Mouse (Mus musculus) limb, embryonic 14.5 days (tissue): ENCODE measurements at regions not wholly inside any gene's neighbourhood (a gene's known extent, or its start where the extent isn't known, plus 50 kb on each side); places are given as distances from the start of the nearest gene placed in this dataset.

Experiments
- ATAC-seq: fragments of 200-750 bp; cut with Nextera tagmentation; 2 replicates; pipeline ENCODE4 v1.8.0; 2017; ENCODE audit warnings: low read depth, moderate number of reproducible peaks, moderate TSS enrichment; ENCODE audit not compliant: low FRiP score
- DNase-seq: peaks from one replicate; pipeline ENCODE4 v3.0.0-alpha.2; 2015; ENCODE audit warnings: low spot score
- H3K27ac ChIP-seq: fragments of 300-500 bp; sonication (generic); replicated peaks from 2 replicates; pipeline ENCODE4 v1.5.1; 2014; ENCODE audit warnings: low read depth, mild to moderate bottlenecking, low read length, moderate library complexity, mixed read lengths
- H3K27me3 ChIP-seq: fragments of 300-500 bp; sonication (generic); 2 replicates; pipeline ENCODE4 v1.6.1; 2014; ENCODE audit warnings: low read length, mixed read lengths; ENCODE audit not compliant: control insufficient read depth, insufficient read depth
- H3K36me3 ChIP-seq: fragments of 300-500 bp; sonication (generic); 2 replicates; pipeline ENCODE4 v1.6.1; 2014; ENCODE audit warnings: mild to moderate bottlenecking, low read length, moderate library complexity, mixed read lengths; ENCODE audit not compliant: control insufficient read depth, insufficient read depth
- H3K4me1 ChIP-seq: fragments of 300-500 bp; sonication (generic); 2 replicates; pipeline ENCODE4 v1.6.1; 2014; ENCODE audit warnings: antibody characterized with exemption, low read length, mixed read lengths; ENCODE audit not compliant: control insufficient read depth, insufficient read depth
- H3K4me2 ChIP-seq: fragments of 300-500 bp; sonication (generic); replicated peaks from 2 replicates; pipeline ENCODE4 v1.6.1; 2014; ENCODE audit warnings: low read depth, mild to moderate bottlenecking, low read length, moderate library complexity; ENCODE audit not compliant: severe bottlenecking
- H3K4me3 ChIP-seq: fragments of 300-500 bp; sonication (generic); replicated peaks from 2 replicates; pipeline ENCODE4 v1.5.1; 2014; ENCODE audit warnings: low read length
- H3K9ac ChIP-seq: fragments of 300-500 bp; sonication (generic); 2 replicates; pipeline ENCODE4 v1.6.1; 2014; ENCODE audit warnings: mild to moderate bottlenecking, low read depth, low read length, moderate library complexity; ENCODE audit not compliant: severe bottlenecking
- H3K9me3 ChIP-seq: fragments of 300-500 bp; sonication (generic); 2 replicates; pipeline ENCODE4 v1.6.1; 2016; ENCODE audit warnings: low read length; ENCODE audit not compliant: control insufficient read depth
- POLR2A ChIP-seq: fragments of 200-500 bp; IDR thresholded peaks from 2 replicates; pipeline ENCODE4 v1.8.0; 2012; ENCODE audit warnings: inconsistent platforms, mild to moderate bottlenecking, moderate library complexity, borderline replicate concordance; ENCODE audit not compliant: insufficient read depth, insufficient read length; ENCODE audit errors: extremely low read depth
- WGBS: fragments of 180-500 bp; shearing (Covaris S2); extraction: QIAGEN DNeasy Blood & Tissue Kit; methylation state at CpG from one replicate; pipeline ENCODE4 v1.1.7; 2014; 5-methylcytosine and 5-hydroxymethylcytosine counted together

DNA sequence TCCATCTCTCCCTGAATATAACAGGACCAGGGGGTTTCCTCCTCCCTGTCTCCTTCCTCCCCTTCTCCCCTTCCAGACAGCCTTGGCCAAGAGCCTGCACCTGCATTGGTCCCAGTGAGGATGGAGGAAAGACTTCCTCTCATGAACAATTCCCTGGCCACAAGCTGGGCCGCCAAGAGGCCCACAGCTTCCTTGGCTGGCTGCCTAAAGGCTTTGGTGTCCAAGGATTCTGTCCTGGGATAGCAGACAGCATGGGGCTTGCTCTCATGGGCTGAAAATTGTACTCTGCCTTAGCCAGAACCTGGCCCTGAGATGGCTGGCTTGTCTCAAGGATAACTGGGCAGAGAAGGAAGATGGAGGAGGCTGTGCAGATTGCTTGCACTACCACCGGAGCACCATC is 390.3 kb upstream of the Dynlrb2 start:
- no peaks in the 10 kb centered on the region for H3K36me3 ChIP-seq
- no peak overlapping the region for H3K9ac ChIP-seq
- no peak for DNase-seq
- H3K9me3 ChIP-seq = no peaks in the 10 kb centered on the region
- TF ChIP-seq POLR2A = no peak
- 79% methylated on average over 2 of the region's 2 CpGs for WGBS
- peaks cover 10% of the 10 kb centered on the region for H3K4me1 ChIP-seq
- H3K27me3 ChIP-seq = no peaks in the 10 kb centered on the region
- no peak overlapping the region for H3K4me2 ChIP-seq
- no peak overlapping the region for H3K4me3 ChIP-seq
- no peak overlapping the region for H3K27ac ChIP-seq
- ATAC-seq = no peak

DNA sequence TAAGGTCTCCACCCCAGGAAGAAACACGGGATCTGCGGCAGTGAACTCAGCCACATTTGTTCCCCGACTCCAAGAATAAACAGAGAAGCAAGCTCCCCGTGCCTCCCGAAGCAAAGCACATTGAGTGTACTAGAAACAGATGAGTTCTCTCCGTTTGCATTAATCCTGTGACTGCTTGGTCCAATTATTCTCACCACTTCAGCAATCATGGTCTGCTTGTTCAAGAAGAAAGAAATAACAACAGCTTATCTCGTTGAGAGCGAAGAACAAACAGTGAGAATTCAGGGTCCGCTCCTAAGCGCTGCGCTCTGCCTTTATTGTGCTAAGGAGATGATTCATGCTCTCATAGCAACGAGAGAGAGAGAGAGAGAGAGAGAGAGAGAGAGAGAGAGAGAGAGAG is 393.6 kb upstream of the Dynlrb2 start:
- Histone ChIP-seq H3K9me3 (no peaks in the 10 kb centered on the region), H3K4me3 (no peak overlapping the region), H3K9ac (no peak overlapping the region), H3K27me3 (no peaks in the 10 kb centered on the region), H3K4me2 (no peak overlapping the region), H3K27ac (no peak overlapping the region), H3K4me1 (peaks cover 3% of the 10 kb centered on the region), H3K36me3 (no peaks in the 10 kb centered on the region)
- WGBS = 74% methylated on average over 12 of the region's 12 CpGs
- TF ChIP-seq POLR2A = no peak
- no peak for DNase-seq
- no peak for ATAC-seq

DNA sequence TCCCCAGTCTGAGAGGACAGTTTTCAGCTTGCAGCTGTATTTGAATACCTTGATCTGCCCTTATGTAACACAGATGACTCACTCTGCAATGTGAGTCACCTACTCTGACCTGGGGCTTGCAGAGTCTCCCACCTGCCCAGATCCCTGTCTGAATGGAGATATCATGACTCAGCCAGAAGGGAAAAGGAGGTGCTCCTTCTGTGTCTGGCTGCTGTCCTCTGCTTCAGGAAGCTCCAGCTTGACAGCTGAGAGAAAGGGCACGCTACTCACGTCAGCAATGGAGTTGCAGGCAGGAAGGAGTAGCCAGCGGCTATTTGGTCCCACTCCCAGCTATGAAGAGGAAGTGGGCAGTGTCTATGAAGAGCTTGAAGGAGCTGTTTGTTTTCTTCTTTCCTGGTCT is 389.1 kb upstream of the Maf start:
- H3K27me3 ChIP-seq = no peaks in the 10 kb centered on the region
- H3K4me3 ChIP-seq = no peak overlapping the region
- no peaks in the 10 kb centered on the region for H3K9me3 ChIP-seq
- H3K4me1 ChIP-seq = 0 out of 2 replicates have a peak, but pooled peaks cover 3% of the 10 kb centered on the region
- no peak for TF ChIP-seq POLR2A
- 59% methylated on average over 3 of the region's 3 CpGs for WGBS
- no peaks in the 10 kb centered on the region for H3K36me3 ChIP-seq
- no peak overlapping the region for H3K9ac ChIP-seq
- ATAC-seq (no peak), DNase-seq (no peak)
- no peak overlapping the region for H3K27ac ChIP-seq
- H3K4me2 ChIP-seq = no peak overlapping the region

DNA sequence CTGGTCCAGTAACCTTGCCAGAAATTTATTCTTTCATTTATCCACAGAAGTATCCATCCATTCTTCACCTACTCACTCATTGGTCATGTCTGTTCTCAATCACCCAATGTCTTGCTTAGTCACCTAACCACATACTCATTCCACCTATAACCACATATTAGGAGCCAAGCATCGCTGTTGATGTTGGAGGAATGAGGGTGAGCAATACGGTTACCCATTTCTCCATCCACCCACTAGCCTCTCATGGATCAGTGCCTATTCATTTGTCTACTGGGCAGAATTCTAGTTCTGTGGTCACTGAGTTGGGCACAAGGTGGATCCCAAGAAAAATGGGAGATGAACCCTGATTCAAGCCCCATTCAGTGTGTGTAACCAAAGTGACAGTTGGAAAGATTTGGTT is 375.6 kb upstream of the Maf start:
- H3K9ac ChIP-seq = no peak overlapping the region
- ATAC-seq = no peak
- TF ChIP-seq POLR2A = no peak
- no peak for DNase-seq
- H3K9me3 ChIP-seq = no peaks in the 10 kb centered on the region
- WGBS = 94% methylated on average over 2 of the region's 2 CpGs
- H3K27ac ChIP-seq = no peak overlapping the region
- no peaks in the 10 kb centered on the region for H3K4me1 ChIP-seq
- no peak overlapping the region for H3K4me3 ChIP-seq
- no peaks in the 10 kb centered on the region for H3K36me3 ChIP-seq
- H3K4me2 ChIP-seq = no peak overlapping the region
- no peaks in the 10 kb centered on the region for H3K27me3 ChIP-seq

DNA sequence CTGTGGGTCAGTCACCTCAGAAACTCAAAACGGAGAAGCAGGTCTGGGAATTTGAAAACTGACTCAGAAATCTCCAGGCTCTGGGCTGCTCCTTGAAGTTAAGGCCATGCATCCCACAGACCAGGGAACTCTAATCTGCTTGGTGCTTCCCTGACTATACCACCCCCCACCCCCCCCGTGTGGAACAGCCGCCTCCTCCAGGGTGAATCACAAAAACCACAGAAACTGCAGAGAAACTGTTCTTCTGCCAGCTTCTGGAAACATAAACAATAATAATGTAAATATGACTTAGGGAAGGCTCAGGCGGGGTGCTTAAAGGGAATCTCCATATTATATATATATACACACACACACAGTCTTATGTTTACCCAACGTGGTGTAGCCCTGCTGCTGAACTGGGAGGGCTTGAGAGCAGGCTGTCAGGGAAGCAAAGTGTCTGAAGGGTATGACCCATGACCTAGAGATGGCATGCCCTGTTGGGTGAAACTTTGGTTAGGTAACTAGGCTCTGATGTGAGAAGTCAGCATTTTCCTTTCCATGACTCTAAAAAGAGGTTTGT is 371.3 kb upstream of the Maf start:
- TF ChIP-seq POLR2A = no peak
- Histone ChIP-seq H3K27ac (no peak overlapping the region), H3K4me2 (no peak overlapping the region), H3K9me3 (no peaks in the 10 kb centered on the region), H3K4me3 (no peak overlapping the region), H3K27me3 (no peaks in the 10 kb centered on the region), H3K9ac (no peak overlapping the region), H3K4me1 (no peaks in the 10 kb centered on the region), H3K36me3 (no peaks in the 10 kb centered on the region)
- ATAC-seq (no peak), DNase-seq (no peak)
- 65% methylated on average over 5 of the region's 5 CpGs for WGBS

DNA sequence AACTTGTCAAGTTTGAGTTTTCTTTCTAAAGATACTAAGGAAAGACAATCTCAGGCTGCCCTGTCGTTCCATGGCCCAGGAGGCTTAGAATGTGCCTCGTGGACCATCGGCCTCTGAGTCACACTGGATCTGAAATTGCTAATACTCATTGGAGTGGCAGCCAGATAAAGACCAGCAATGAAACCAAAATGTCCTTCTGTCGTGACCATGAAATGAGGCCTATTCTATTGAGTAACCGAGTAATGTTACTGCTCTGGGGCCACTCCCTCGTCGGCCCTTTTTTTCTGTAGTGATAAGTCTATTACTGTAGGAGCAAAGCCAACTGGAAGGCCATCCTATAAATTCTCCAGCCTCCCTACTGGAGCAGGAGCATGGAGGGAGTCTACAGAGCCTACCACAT is 363.9 kb upstream of the Maf start:
- Histone ChIP-seq H3K4me3 (no peak overlapping the region), H3K27ac (no peak overlapping the region), H3K9me3 (no peaks in the 10 kb centered on the region), H3K36me3 (no peaks in the 10 kb centered on the region), H3K27me3 (no peaks in the 10 kb centered on the region), H3K4me1 (no peaks in the 10 kb centered on the region), H3K9ac (no peak overlapping the region), H3K4me2 (no peak overlapping the region)
- TF ChIP-seq POLR2A = no peak
- 90% methylated on average over 7 of the region's 7 CpGs for WGBS
- no peak for ATAC-seq
- DNase-seq = no peak
